Mouse (Mus musculus): ENCODE results near the gene Spr. TPM values are rescaled to one million over a fixed set of nuclear protein-coding genes. Genes with fewer than 3 reads are reported as not detected.
"Not testable (repeated sequence)": the region's sequence is repeated elsewhere in the genome, so short reads cannot be mapped to it uniquely, and the experiment has no call there.

Spr gene
- 10 to 100 TPM; 44.9 to 50.4 TPM for total RNA-seq (2021)
- long read RNA-seq, experiment 1, transcript Spr-201 (3 exons, 1,230 nt), result major isoform, 29 of 40 reads
- long read RNA-seq, experiment 1, partial matches to known transcripts, result 1 of 40 reads
- long read RNA-seq, experiment 1, other reads (novel, unspliced or antisense), result 7 of 40 reads
- long read RNA-seq, experiment 2, transcript Spr-201 (3 exons, 1,230 nt), result major isoform, 21 of 28 reads
- long read RNA-seq, experiment 2, partial matches to known transcripts, result 6 of 28 reads
- long read RNA-seq, experiment 2, other reads (novel, unspliced or antisense), result 0 of 28 reads

GRCm38 (mm10) chr6:85137217-85138035, at the start of gene Spr:
Gene Spr, minus strand, starts transcription at chr6:85137766.
- peak; percentile 91 for DNase-seq

DNA sequence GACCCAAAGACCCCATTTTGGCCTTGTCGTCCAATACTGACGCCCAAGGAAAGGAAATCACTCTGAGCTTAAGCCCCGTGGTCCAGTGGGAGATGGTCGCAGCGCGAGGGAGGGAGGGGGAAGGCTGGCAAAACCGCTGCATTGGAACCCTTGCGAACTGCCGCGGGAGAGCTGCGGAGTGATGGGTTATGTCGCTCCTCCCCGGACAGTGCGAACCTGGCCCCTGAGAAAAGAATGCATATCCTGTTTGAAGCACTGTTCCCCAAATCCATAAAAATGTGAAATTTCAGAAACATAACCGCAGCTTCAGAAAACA, 49.1 kb upstream of the Spr start:
- no peak for DNase-seq

DNA sequence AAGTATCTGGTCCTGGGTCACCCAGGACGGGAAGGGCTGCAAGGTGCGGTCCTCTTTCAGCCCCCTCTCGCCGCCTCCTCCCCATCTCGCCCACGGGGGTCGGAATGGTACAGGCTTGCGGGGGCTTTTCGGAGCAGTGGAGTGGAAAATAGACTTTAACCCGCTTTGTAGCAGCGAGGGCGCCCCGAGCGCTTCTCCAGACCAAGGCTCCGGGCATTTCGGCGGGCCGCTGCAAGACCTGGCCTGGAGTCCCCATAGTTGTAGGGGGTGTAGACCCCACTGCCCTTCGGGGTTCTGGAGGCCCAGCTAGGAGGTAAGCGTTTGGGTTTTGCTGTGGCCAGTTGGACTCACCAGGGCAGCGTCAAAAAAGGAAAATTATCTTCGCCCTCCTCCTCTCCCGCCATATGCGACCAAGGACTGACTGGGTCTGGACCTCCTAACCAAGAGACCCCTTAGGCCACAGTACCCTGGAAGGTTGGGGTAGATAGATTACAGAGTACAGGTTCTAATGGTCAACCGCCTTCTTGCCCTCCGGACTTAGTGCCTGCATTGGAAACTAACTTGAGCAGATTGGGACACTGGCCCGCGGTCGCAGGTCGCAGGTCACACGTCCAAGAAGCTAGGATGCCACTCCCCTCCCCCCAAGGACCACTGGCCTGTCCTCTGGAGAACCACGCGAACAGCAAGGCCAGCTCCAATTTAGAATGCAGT, 48.6 kb upstream of the Spr start:
- DNase-seq, result no peak

GRCm38 (mm10) chr6:85183951-85184350, 46.4 kb upstream of the Spr start:
- DNase-seq, result no peak

DNA sequence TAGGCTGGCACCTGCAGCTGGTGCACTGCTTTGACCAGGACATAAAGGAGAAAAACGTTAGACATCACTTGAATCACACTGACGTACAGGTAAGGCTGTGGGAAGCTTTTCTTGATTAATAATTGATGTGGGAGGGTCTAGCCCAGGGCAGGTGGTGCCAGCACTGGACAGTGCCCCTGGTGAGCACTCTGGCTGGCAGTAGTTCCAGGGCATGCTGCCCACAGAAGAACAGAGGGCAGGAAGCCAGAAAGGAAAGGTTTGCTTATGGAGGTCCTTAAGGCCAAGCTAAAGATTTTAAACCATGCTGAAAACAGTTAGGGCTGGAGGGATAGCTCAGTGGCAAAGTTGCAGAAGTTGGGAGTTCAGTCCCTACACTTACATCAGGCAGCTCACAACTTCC, 42.5 kb upstream of the Spr start:
- no peak for DNase-seq

- DNase-seq, result no peak
These were observed 42.0 kb upstream of the Spr start for GRCm38 (mm10) chr6:85179569-85179968.

DNA sequence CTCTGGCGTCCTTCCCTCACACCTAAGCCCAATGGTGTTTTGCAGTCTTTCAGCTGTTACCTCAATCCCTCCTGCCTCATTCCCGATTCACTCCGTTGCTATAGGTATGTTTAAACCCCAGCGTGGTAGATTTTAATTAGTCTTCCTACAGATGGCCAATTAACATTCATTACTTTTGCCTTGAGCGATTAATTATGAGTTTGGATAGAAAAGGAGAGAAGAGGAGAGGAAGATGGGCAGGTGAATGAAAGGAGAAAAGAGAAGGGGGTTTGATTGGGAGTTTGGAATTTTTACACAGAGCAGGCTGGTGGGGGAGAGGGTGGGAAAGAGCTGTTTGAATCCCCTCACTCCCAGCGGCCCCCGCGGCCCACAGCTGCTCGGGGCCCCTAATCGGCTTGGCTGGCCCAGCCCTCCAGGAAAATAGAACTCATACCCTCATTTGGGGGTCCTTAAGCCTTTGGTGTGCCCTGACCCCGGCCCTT, 27.9 kb upstream of the Spr start:
- DNase-seq, result no peak

GRCm38 (mm10) chr6:85160201-85160923, 22.8 kb upstream of the Spr start:
- DNase-seq, result peak; percentile 30

- DNase-seq, result not testable (repeated sequence)
These were observed 21.7 kb upstream of the Spr start for GRCm38 (mm10) chr6:85159092-85159760.

DNA sequence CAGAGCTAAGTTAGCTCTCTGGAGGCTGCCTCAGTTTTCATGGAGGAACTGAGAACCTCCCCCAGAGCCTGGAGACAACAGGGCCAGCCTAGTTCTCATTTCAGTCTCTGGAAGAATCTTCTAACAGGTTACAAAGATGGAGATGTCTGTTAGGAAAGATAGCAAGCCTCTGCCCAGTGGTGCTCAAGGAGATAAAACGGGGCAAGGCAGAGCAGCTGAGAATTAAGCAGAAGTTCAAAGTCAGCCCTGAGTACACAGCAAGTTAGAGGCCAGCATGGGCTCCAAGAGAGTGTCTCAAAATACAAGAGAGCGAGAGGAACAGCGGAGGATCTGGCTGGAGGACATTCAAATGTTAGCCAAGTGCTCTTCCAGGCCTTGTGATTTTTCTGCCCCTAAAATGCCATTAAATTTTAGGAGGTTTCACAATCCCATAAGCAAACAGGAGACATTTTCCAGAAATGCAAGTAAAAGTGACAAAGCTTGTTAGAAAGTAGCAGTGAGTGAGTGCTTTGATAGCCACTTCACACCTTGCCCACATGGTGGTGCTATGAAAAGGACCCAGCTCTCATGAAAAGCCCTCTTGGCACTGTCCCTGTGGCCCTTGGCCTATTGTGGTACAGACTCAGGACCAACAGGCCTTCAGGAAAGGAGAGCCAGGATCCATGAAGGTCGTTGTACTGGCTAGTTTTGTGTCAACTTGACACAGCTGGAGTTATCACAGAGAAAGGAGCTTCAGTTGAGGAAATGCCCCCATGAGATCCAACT, 20.7 kb upstream of the Spr start:
- DNase-seq, result not testable (repeated sequence)

DNA sequence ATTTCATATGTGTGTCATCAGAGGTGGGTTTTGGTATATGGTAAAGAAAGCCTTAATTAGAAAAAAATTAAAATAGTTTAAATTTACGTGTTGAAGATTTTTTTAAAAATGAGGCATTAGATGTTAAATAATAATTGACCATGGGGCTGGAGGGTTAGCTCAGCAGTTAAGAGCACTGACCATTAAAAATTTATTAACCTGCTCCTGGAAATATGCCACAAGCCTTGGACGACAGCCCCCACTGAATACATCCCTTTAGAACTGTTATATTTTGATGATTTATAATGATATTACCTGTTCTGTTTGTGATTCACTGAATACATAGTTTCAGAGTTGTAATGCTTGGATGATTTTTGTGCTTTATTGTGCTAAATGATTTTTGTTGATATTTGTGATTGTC, 19.0 kb upstream of the Spr start:
- not testable (repeated sequence) for DNase-seq

GRCm38 (mm10) chr6:85154861-85155528, 17.4 kb upstream of the Spr start:
- peak; percentile 27 for DNase-seq

GRCm38 (mm10) chr6:85153970-85154540, 16.5 kb upstream of the Spr start:
- DNase-seq, result peak; percentile 53

DNA sequence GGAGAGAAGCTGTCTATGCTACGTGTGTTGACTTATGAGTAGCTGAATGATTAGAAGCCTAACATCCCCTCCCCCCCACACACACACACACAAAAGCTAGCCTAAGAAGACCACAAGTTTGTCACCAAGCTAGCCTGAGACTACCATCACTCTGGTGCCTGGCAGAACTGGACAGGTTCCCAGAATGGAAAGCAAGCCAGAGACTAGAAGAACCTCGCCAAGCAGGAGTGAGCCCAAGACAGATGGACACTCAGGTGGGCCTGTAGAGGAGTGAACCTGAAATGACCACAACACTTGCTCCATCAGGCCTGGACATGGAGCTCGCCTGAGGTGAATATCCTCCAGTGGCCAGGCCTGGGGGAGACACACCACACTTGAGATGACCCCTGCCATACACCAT, 12.8 kb upstream of the Spr start:
- no peak for DNase-seq

DNA sequence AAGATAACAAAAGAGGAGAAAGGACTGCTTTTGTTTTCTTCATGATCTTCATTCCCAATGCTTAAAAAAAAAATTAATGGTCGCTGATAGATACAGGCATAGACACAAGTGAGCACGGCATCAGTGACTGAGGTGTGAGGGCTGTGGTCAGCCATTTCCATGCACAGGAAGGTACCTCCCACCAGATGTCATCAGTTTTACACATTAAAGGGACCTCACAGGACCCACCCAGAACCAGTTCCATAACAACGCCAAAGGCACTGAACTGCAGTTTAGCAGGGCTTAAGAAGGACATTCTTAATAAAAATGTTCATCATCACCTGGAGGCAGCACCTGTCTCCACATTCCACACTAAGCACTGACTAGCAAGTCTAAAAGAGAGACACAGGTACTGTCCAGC, 10.1 kb upstream of the Spr start:
- DNase-seq, result no peak

GRCm38 (mm10) chr6:85144466-85144865, 6.9 kb upstream of the Spr start:
- DNase-seq, result no peak

DNA sequence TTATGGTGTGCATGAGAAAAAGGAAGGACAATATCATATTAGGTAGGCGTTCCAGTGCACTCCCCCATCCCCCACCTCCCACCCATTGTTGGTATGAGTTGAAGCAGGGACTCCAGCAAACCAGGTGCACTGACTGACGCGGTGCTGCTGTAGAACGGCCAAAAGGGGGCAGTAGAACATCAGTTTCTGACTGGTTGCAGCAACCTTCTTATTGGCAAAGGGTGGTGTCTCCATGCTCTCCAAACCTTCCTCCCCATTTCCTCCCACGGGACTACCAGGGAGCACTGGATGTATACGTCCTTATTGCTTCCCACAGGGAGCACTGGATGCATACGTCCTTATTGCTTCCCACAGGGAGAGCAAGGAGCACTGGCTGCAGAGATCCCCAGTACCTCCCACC, 3.4 kb upstream of the Spr start:
- DNase-seq, result peak; percentile 37

DNA sequence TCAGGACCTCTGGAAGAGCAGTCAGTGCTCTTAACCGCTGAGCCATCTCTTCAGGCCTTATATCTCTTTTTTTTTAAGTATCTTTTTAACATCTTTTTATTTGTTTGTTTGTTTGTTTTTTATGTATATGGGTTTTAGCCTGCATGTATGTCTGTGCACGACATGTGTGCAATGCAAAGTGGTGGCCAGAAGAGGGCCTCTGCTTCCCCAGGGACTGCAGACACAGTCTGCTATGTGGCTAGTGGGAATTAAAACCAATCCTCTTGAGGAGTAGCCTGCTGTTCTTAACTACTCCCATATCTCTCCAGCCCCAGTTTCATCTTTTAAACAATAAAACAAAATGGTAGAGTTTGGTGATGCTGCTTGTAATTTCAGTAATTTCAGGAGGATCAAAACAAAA, 2.0 kb upstream of the Spr start:
- no peak for DNase-seq

- not testable (repeated sequence) for DNase-seq
These were observed 782 bp downstream of the Spr start for GRCm38 (mm10) chr6:85136784-85137183.

- not testable (repeated sequence) for DNase-seq
These were observed 4.8 kb downstream of the Spr start for GRCm38 (mm10) chr6:85132794-85133193.
